ENCODE assay signal across 8 mouse cellular contexts in genomic region chr9:67711051-67711877, GRCm38 (mm10). TPM values are rescaled to one million over a fixed set of nuclear protein-coding genes. Genes with fewer than 3 reads are reported as not detected.
DNase-seq lines count a peak whose midpoint lies in the region; TF ChIP-seq lines count a peak whose summit lies in the region.

No protein-coding gene starts in this region.

- H3K4me3 ChIP-seq in thymus, adult 2 months (ENCODE audit: control insufficient read depth, insufficient read depth, low read length), result no peak overlapping the region

- no peak overlapping the region for H3K27ac ChIP-seq in thymus, adult 2 months (ENCODE audit: control insufficient read depth, insufficient read depth, low read length)

- peak; percentile 35; the same call in 1 of the 2 replicates for TF ChIP-seq CTCF in thymus, adult 2 months (IDR thresholded peaks at IDR 0.05; ENCODE audit: borderline replicate concordance, control insufficient read depth, extremely low read depth, insufficient read depth, low read length, poor library complexity)

- no peak for TF ChIP-seq POLR2A in thymus, adult 2 months (IDR thresholded peaks at IDR 0.05; ENCODE audit: control insufficient read depth, extremely low read depth, insufficient read depth, low read length, poor library complexity)

- 46% methylated on average over 15 of the region's 15 CpGs for WGBS in thymus, adult 2 months

- DNase-seq in thymus, adult 2 months, result peak; percentile 53
- no peak for DNase-seq in thymus, adult 18-20 months
- peak; percentile 39 for DNase-seq in c-Kit-positive CD71-positive TER-119-negative erythroid progenitor cells, embryonic 14.5 days (ENCODE audit: low read depth)
- peak; percentile 29 to 90 for DNase-seq in frontal cortex, adult 2 months (ENCODE audit: extremely low spot score in 1 of 2, low spot score in 1 of 2)
- peak; percentile 52 for DNase-seq in kidney, adult 11 months
- peak; percentile 82 to 83 for DNase-seq in left cerebral cortex, postnatal 14 days (ENCODE audit: low spot score in 2 of 2)
- peak; percentile 17 to 21 for DNase-seq in natural killer cell, adult 2 months (ENCODE audit: low spot score in 2 of 2)
- DNase-seq in thymus, postnatal 25 days, result peak; percentile 50

- no peaks in the 10 kb centered on the region for H3K4me1 ChIP-seq in thymus, adult 2 months (replicated peaks; ENCODE audit: control insufficient read depth, insufficient read depth, low read length)

- H3K27me3 ChIP-seq in thymus, adult 2 months (ENCODE audit: control insufficient read depth, insufficient read depth, low read length), result no peaks in the 10 kb centered on the region

- no peaks in the 10 kb centered on the region for H3K36me3 ChIP-seq in thymus, adult 2 months (ENCODE audit: control insufficient read depth, insufficient read depth, low read length)

- intact Hi-C loops in left cerebral cortex, postnatal 14 days (cut with DNase I), result no loop called here

RNA-seq across cellular contexts. Expression of gene C2cd4b, which starts 48.0 kb away (rescaled TPM):
- polyA plus RNA-seq in thymus, adult 2 months (2012; rRNA removed), result 1.7 and 2.7 TPM in 2 replicates
- 3.1 and 3.9 TPM in 2 replicates for polyA plus RNA-seq in frontal cortex, adult 2 months (2012; rRNA removed)
- 1 to 10 TPM; 4.4 to 5.7 TPM for total RNA-seq in left cerebral cortex, postnatal 14 days (2021)

Comparison
In these comparisons a context has a peak if more than half of its experiments do, and no peak if none do; other contexts are left out.
1. DNase-seq: peak in thymus, adult 2 months (single experiment), c-Kit-positive CD71-positive TER-119-negative erythroid progenitor cells, embryonic 14.5 days (single experiment), frontal cortex, adult 2 months (2 of 2), kidney, adult 11 months (single experiment), left cerebral cortex, postnatal 14 days (2 of 2), natural killer cell, adult 2 months (2 of 2) and thymus, postnatal 25 days (single experiment); none in thymus, adult 18-20 months (0 of 2).